Mouse (Mus musculus) heart, adult 2 months (tissue): ENCODE measurements around the gene Sh3kbp1.

Source experiments
- CTCF ChIP-seq: fragments of 200-600 bp; IDR thresholded peaks from 2 replicates; pipeline ENCODE4 v1.8.1; 2022; ENCODE audit warnings: antibody characterized with exemption, mild to moderate bottlenecking, moderate library complexity
- POLR2A ChIP-seq: fragments of 200-500 bp; IDR thresholded peaks from 2 replicates; pipeline ENCODE4 v1.6.1; 2011; ENCODE audit warnings: mild to moderate bottlenecking, low read depth, low read length, control low read depth; ENCODE audit not compliant: insufficient read depth

- TF ChIP-seq POLR2A (no peak), CTCF (no peak)
Measured at GRCm38 (mm10) chrX:159628629-159629028, 1.6 kb downstream of the Sh3kbp1 start.
